Mouse (Mus musculus) layer of hippocampus, adult 9-10 months (tissue): ENCODE data around the gene Gpc1.

Experiments used
- DNase-seq: peaks from one replicate; pipeline ENCODE4 v3.0.0; 2022; ENCODE audit warnings: low spot score

The Gpc1 gene

DNA sequence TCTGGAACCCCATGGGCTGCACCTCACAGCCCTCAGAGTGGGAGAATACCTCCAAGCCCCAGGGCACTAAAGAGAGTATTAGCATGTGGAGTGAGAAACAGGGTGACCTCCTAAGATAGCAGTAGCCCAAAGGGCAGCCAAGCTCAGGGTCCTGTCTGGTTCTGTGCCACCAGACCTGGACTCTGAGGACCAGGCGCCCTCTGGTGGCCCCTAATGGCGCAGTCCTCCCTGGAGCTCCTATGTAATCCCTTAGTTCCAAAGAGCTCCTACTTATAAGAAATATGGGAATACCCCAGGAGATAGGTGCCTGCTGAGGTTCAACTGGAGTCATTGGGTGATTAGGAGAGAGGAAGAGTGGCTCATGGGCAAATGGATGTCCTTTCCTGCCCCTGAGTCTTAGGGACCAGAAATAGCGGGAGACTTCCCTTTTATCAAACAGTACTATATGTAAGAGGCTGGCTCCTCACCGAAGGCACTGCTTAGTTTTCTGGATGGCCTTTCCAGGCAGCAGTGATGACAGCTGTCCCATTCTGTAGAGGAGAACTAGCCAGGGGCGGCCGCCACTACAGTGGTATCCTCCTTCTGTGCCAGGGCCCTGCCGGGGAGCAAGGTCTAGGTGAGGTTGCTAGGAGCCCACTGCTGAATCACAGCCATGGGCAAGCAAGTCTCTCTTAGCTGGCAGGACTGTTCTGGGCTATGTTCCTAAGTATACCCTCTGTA lies 2.7 kb downstream of the Gpc1 start:
- DNase-seq: peak; percentile 84

DNA sequence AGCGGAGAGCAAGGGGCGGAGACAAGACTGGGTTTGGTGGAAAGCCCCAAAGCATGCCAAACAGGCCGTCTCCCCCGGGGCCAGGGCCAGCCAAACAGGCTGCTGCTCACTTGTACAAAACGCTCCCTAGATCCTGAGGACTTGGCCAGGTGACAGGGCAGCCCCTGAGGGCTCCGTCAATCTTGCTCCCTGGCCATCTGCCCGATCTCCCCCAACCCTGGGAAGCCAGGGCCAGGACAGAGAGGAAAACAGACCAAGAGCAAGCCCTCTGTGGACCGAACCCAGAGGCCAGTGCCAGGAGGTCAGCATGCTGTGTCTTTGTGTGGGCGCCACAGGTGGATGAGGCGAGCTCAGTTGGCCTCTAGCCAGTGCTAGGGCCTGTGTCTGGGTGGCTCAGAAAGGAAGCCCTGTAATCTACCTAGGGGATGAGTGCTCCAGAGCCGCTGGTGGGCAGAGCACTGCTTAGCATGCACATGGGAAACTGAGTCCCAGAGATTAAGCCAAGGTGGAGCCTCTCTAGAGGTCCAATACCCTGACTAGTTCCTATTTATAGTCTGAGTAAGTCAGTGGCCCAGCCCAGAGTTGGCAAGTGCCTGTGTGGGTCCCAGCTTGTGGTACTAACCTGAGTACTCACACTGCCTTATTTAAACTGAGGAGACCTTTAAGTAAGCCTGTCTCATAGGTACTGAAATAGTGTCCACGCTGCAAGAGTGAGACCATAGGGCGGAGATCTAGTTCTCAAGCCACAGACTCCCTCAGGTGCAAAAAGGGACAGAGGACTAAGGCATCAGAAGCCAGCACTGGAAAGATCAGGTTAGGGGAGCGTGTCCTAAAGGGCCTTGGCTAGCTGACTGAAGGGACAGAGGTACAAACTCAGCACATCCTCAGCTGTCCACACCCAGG lies 6.7 kb downstream of the Gpc1 start:
- no peak for DNase-seq

DNA sequence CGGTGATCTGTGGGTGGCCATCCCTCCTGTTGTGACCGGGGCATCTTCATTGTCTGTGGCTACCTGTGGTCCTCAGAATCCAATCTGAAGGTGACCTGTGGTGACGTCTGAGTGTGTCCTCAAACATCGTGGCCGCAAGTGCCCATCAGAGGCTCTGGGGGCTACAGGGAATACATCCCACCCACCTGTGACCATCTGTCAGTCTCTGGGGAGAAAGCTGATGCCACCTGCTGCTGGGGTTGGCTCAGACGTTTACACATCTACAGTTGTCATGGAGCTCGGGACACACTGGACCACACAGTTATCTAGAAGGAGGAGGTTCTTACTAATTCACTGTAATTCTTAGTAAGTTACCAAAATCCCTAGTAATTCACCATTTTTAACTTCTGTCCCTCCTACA lies 7.8 kb downstream of the Gpc1 start:
- no peak for DNase-seq

DNA sequence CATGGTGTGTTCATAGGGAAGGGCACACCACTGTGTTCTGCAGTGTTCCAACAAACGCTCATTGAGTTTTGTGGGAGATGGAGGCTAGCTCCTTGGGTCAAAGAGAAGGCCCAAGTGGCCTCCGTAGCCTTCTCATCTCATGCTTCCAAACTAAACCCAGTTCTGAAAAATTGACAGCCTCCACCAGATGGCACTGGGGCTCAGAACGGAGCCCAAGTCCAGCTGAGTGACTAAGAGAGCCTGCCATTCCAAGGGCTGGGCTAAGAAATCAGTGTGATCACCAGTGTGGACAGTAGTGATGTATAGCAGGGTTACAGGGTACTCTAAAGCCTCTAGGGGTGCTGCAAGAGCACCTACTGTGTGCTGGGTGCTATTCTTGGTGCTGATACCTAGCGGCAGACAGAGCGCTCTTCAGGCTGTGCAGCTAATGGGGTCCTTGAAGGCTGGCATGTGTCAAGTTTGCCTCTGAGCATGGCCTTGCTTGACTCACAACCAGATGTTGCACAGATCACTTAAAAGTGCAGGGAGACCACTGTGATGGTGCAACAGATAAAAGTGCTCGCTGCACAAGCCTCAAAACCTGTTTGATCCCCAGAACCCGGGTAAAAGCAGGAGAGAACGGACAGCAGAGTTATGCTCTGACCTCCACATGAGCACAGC lies 8.9 kb downstream of the Gpc1 start:
- no peak for DNase-seq

DNA sequence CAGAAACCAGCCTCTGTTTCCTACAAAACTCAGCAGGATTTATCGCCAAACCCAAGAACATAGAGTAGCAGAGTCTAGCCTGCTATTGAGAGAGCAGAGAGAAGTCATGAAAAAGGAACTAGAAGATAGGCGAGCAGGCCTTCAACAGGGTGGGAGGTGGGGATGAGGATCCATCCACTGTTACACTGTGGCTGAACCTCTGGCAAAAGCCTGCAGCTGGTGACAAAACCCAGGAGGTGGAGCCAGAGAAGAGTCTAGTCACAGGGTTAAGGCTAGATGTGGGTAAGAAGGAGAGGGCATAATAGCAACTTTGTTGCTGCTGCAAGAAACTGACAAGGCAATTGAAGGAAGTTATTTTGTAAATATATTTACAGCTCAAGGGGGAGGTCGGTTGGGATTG lies 10.0 kb downstream of the Gpc1 start:
- DNase-seq: no peak

DNA sequence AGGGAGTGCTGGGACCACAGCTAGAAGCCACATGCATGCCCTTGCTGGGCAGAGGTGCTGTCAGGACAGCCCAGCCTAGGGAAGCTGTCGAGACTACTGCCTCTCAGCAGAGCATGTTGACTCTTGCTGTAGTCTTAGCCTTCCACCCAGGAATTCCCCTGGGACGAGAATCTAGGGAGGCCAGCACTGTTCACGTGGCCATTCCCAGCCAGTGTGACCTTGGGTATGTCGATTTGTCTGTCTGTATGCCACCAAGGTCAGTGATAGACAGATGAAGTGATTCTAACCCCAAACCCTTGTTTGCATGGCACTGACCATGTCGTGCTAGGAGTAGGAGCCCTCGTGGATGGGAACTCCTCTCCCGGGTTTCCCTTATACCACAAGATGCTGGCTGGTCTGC lies 14.4 kb downstream of the Gpc1 start:
- DNase-seq: no peak

DNA sequence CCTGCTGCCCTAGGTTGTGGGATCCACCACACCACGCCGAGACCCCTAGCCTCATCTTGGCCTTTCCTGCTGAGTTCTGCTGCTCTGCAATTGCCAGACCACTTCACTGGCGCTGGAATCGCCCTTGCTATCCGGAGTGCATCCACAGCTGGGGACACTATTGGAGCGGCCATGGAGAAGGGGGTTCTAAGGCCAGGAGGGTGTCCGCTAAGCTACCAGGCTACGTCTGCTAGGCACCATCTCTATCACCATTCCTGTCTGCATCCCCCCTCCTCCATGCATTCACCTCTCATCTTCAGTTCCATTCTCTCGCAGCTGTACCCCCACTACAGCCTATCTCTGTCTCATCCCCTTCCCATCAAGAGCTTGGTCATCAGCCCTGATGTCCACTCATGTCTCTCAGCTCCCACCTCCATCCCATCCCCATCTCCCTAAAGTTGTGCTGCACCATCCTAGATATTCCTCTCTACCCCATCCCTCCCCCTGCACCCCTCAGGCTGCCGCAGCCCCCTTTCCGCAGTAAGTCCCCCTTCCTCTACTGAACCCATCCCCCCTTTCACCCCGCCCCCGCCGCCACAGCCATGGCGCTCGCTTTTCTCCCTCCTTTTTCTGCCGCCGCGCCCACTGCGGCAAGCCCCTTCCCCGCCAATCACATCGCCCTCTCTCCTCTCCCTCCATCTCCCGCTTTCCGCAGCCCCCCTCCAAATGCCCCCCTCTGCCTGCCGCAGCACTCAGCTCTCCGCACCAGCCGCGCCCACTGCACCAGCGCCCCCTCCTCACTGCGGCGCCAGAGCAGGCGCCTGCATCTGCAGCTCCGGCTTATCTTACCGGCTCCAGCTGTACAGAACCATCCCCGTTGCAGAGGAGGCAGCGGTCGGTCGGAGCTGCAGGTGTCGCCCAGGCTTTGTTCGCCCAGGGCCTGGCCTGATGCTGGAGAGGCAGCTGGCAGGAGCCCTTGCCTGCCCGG lies 16.7 kb downstream of the Gpc1 start:
- DNase-seq: no peak

DNA sequence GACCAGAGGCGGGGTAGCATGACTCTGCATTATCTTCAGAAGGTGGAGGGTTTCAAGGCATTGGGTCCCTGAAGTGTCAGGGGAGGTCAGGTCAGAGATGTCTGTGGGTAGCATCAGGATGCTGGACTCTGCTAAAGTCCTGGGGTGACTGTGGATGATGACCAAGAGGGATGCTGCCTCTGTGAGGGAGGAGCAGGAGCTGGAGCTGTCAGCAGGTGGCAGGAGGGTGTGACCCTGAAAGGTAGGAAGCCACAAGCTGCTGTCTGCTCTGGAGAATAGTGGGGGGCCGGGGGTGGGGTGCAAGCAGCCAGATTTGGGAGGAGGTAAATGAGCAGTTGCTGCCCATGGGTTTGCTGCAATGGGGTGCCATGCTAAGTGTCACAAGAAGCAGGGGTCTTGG lies 18.0 kb downstream of the Gpc1 start:
- no peak for DNase-seq

DNA sequence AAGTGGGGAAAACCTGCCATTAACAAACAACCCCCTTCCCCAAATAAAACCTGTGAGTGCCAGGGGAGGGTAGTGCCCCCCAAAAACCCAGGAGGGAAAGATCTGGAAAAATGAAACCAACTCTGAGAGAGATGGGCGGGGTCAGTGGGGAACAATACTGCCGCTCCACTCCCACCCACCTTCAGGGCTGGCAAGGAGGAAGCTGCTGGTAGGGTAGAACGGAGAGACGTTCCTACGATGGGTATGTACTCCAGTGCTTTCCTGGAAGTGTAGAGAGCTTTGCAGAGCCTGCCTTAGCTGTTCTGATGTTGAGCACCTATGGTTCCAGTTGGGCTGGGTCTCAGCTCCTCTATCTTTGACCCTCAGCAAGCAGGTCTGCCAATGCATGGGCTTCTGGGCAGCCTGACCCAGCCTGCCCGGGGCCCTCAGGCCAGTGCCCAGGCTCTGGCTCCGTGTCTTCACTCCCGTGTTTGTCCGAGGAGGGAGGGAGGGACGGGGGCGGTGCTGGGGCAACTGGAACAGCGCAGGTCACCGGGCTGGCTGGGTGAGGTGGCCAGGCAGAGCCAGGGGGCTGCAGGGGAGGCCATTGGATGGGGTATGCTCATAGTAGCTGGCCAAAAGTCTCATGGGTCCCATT lies 18.6 kb downstream of the Gpc1 start:
- no peak for DNase-seq

DNA sequence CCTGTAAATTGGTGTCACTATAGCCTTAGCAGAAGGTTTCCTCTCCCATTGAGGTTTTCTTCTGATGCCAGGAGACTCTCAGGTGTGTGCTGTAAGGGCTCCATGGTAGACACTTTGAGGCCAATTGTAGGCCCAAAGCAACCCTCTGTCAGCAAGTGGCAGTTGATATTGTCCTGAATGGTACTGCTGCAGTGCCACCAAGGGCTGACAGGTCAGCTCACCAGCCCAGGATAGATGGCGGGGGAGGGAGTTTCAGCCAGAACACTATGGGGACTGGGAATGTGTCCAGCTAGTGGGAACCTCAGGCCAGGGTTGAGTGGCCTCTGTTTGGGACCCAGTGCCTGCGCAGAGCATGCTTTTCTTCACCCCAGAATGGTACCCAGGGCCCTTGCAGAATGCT lies 21.0 kb downstream of the Gpc1 start:
- DNase-seq: no peak

DNA sequence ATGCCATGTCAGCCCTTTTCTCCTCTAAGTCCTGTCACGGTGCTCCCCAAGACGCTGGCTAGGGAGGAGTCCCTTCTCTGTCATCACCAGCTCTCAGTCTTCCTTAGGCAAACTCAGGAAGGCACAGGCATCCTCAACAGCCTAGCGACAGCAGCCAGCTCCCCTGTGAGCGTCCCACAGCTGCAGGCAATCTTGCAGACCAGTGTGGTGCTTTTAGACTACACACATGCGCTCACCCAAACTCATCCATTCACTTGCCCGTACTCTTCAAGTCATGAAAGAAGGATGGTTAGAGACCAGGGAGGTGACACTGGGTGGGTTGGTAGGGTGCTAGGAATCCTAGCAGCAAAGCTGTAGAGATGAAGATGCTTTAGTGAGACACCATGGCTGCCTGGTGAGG lies 30.1 kb downstream of the Gpc1 start:
- no peak for DNase-seq

DNA sequence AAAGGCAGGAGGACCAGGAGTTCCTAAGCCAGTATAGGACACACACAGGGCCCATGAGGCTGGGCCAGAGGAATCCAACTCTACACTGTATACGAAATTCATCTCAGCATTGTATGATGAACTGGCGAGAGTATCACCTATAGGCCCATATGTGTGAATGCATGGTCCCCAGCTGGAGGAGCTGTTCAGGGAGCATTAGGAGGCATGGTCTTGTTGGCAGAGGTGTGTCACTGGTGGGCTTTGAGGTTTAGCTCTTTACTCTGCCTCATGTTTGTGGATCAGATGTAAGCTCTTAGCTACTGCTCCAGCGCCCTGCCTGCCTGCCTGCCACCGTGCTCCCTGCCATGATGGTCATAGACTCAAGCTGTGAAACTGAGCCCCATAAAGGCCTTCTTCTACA lies 31.8 kb downstream of the Gpc1 start:
- DNase-seq: no peak

DNA sequence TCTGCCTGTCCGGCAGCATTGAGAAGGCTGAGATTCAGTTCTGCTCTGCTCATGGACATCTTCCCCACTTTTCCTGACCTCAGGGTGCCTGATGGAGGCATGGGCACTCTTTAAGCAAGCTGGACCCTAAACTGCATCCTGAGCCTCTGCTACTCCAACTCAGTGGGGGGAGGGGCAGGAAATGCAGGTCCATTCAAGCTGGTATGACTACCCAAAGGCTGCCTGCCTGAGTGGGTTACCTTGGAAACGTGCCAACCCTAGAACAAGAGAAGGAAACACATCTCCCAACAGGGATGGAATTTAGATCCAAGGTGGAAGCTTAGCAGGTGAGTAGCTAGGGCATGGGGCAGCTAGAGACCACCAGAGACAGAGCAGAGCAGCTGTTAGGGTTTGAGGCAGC lies 34.7 kb downstream of the Gpc1 start:
- DNase-seq: no peak

DNA sequence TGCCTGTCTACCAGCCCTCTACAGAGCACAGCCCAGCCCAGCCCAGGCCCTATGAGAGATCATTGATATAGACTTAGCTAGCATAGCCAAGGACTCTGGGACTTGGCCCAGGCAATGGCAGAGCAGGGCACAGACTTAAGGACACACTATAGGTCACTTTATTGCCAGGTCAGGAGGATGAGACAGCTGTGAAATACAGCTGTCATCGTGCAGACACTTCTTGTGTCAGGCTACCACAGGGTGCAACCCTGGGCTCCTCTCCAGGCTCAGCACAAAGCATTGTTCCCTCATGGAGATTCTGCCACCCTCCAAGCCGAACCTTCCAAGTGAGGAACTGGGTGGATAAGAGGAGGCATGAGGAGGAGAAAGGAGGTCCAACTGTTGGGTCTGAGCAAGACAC lies 38.5 kb downstream of the Gpc1 start:
- DNase-seq: no peak

DNA sequence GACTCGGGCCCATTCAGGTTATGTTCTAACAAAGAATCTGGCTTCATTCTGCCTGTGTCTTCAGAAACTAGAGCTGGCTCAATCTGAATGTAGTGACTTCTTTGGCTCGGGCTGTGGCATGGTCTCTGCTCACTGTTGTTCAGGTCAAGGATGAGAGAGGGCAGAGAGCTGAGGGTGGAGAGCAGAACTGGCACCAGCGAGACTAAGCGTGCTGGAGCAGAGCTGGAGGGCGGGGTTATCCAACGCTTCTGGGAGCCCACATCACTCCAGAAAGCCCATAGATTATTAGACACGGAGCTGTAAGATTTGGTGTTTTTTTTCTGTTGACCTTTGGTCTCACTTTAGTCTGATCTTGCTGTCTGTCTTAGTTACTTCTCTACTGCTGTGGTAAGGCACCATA lies 41.2 kb downstream of the Gpc1 start:
- no peak for DNase-seq

DNA sequence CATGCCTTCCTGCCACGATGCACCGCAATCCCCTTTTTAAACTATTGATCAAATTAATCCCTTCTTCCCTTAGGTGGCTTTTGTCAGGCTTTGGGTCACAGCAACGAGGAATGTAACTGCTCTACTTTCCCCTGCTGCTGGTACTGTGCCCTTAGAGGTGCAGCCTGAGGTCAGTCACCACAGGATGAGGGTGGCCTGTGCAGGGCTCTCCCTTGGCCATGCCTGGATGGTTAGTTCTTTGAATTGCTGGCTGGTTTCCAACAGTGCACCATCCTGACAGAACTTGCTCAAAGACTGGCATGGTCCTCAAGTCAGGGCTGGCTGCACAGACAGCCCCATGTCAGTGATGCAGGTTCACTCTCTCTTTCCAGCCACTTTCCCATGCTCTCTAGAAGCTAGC lies 42.6 kb downstream of the Gpc1 start:
- no peak for DNase-seq

DNA sequence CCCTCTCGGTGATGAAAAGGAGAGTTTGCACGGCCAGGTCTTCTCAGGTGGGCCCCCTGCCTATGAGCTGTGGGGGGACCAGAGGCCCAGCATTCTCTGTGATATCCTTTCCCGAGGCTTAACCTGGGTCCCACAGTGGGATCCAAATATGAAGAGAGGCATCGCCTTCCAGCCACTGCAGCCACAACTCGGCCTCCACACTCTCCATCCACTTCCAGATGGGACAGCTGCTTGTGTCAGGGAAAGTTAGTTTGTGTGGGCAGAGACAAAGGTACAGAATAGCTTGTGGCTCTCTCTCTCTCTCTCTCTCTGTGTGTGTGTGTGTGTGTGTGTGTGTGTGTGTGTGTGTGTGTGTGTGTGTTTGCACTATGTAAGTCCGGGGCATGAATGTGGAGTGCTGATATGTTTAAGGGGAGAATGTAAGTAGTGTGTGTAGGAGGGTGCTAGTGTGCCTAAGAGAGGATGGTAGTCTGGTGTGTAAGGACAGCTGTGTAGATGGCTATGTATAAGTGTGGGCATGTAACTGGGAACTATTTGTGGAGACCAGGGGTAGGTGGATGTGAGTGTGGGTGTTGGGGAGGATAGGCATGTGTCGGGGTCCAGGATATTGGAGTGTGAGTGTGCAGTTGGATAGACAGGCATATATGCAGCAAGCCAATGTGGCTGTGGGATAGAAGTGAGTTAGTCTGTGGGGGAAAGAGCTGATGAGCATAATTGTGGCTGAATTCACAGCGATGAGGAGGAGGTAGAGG lies 44.1 kb downstream of the Gpc1 start:
- DNase-seq: no peak

DNA sequence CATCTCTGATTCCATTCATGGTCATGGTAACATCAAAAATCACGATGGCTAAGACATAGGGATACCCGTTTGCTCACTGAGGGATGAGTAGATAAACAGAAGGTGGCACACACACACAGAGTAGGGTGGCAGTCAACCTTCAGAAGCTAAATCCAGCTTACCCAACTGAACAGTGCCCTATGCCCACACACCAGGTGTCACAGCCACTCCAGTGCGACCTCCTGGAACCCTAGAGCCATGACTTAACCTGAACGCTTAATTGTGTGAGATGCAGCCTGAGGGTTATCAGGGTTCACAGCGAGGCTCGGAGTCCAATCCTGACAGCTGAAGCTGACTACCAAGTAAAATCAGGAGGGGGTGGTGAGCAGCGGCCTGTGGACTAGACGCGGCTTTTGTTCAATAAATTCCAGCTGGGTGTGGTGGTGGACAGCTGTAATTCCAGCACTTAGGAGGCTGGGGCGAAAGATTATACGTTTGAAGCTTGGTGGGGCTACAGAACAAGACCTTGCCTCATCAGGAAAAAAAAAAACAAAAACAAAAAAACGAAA lies 46.1 kb downstream of the Gpc1 start:
- no peak for DNase-seq

DNA sequence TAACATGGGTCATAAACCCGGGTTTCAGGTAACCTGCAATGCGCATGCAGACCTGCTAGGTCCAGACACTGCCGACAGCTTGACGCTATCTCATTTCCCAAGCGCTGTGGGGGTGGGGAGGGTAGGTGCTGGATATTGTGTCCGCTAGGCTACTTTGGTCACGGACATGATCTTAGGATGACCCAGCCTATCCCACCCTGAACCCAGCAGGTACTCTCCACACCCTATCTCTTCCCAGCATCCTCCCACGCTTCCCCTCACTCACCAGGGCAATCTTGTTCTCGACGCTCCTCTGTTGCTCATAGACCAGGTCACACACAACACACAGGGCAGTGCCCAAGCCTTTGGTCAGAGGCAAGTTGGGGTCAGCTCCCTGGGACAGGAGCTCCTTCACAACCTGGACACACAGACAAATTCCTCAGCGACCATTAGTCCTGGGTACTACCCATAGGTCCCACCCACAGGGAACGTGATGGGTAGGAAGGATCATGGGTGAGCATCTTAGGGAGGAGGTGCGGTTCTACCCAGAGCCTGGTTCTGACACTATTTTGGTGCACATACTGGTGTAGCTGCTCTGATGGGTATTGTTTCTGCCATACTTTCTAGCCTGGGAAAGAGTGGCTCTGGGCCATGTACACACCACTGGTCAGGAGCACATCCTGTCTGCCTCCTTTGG lies 46.8 kb downstream of the Gpc1 start:
- no peak for DNase-seq

DNA sequence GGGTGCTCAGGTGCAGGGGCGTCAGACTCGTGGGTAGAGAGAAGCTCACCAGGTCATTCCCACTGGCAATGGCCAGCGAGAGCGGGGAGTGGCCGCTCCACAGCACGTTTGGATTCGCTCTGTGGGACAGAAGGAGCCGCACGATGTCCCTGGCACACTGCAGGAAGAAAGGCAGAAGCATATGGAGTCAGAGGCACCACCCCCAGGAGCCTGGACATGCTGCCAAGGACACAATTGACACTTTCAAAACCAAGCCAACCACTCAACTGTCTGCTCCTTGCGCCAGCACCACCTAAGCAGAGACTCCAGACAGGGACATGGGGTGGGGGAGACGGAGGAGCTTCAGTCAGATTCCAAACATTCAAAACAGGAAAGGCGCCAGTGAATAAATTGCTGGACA lies 47.8 kb downstream of the Gpc1 start:
- DNase-seq: no peak
